Mouse (Mus musculus) right cerebral cortex, postnatal 14 days (tissue): ENCODE results near the gene Urah.
A peak's percentile ranks its signal among the peaks of the same experiment; 100 is the strongest.

Source experiments
- DNase-seq: peaks from one replicate; pipeline ENCODE4 v3.0.0; 2022

Urah gene

DNA sequence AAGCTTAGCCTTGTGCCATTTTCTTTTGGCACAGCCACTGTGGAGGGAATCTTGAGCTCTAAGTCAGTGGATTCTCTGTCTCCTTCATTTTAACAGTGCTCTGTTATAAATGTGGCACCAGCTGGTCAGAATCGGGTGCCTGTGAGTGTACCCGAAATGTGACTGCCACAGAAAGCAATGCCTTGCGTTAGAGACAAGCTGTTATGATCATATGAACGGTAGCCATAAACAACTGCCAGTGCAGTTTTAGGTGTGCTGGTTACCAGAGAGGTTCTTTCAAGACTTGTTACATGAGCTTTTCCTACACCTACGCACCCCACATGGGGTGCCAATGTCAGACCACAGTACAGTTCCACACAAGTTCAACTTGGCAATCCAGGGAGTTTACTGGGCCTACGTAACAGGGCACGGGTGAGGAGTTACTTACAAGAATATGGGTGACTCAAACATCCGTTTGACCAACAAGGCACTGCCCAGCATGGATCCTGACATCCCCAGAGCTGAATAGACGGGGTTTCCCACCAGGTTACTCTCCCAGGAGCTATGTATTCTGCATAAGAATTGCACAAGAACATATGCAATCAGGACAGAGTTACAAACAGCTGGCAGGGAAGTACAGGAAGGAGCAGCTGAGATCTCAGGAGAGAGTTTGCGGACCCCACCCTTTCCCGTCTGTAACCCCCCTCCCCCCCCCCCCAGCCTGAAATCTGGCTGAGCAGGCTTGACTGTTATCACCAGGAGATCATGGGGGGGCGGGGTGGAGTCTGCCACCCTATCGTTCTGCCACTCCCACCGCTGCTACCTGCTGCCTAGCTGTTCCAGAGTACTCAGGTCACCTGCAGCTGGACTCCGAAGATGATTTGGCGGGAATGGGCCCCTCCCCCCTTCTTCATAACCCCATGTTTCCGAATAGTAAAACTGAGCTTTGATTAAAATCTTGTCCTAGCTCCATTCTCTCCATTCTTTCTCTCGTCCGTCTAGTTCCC, 6.2 kb downstream of the Urah start:
- no peak for DNase-seq

- DNase-seq = no peak
Measured at GRCm38 (mm10) chr7:140843806-140844205, 9.0 kb downstream of the Urah start.

- DNase-seq = peak; percentile 96
Measured at GRCm38 (mm10) chr7:140844905-140845665, 10.3 kb downstream of the Urah start, which contains the start of gene Scgb1c1. Scgb1c1 (plus strand) TSS chr7:140845547.

- DNase-seq = no peak
Measured at GRCm38 (mm10) chr7:140845683-140846082, 10.9 kb downstream of the Urah start.

- DNase-seq = no peak
Measured at GRCm38 (mm10) chr7:140846676-140847075, 11.9 kb downstream of the Urah start.

DNA sequence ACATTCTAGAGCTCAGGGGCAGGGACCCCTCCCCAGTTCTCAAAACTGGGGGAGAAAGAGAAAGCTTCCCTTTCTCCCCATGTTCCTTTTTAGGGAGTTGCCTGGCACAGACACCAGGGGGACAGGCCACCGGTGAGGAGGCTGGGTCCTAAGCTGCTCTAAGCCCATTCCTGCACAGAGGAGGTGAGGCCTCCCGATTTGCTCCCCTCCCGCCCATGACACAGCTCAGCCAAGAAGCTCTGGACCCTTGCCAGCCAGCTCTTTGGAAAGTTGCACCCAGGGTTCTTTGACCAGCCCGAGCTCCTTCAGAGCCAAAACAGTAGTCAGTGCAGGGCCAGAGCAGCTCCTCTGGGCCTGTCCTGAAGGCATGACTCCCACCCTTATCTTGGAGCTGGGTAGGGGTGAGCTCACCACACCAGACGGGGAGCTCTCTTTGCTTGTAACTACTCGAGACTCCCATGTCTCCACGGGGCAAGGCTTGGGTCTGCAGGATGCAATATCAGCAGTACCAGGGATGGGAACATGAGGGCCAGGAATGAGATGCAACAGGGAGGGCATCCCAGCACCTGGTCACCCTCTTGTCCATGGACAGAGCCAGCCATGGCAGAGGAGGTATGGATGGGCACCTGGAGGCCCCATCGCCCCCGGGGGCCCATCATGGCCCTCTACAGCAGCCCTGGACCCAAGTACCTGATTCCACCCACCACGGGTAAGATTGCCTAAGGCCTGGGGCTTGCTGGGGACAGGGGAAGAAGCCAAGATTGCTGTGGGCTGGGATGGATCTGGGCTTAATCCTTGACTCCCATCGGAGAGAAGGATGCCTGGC, 13.2 kb downstream of the Urah start, which contains the start of gene Odf3:
TSS of gene Odf3 (plus strand) at position 51 of the 826 bp plus-strand sequence.
- peak; percentile 56 for DNase-seq

DNA sequence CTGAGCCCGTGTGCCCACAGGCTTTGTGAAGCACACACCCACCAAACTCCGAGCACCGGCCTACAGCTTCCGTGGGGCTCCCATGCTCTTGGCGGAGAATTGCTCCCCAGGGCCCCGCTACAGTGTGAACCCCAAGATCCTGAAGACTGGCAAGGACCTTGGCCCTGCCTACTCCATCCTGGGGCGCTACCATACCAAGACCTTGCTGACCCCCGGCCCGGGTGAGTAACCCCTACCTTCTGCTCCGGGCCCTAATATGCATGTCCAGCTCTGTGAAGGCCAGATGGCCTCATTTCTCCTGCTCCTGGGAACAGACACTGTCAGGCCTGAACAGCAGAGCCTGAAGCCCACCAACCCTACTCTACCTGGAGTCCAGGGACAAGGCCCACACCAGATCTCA, 13.8 kb downstream of the Urah start:
- no peak for DNase-seq

DNA sequence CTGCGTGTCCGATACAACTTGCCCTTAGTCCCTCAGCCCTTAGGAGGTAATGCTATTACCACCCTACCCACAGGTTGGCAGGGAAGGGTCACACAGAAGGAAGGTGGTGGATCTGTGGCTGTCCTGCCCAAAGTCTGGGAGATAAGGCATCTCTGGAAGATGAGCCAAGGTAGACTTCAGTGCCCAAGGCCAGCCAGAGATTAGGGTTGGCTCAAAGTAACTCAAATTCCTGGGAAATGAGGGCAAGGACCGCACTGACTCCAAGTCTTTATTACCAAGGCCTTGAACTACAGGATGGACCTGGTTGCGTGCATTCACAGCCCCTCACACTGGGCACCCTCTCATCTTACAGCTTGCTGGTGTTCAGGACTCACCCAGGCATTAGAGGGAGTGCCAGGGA, 17.1 kb downstream of the Urah start:
- DNase-seq = no peak

- no peak for DNase-seq
Measured at GRCm38 (mm10) chr7:140853386-140853785, 18.6 kb downstream of the Urah start.

- no peak for DNase-seq
Measured at GRCm38 (mm10) chr7:140854483-140854882, 19.7 kb downstream of the Urah start.

DNA sequence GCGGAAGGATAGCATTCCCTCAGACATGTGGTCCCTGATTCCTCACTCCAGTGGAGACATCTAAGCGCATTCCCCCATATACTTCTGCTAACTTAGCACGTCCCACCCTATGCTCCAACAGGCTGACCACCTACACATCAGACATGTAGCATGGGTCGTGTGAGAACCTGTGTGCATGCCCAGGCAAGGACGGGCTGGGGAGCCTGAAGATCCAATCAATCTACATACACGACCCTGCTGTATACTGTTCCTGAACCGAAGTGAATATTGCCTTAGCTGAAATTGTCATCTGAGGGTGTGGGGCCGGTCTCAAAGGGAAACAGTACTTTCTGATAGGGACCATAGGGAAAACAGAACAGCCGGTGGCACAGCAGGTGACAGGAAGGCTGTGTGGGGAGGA, 20.4 kb downstream of the Urah start:
- no peak for DNase-seq

GRCm38 (mm10) chr7:140855860-140856784, 21.3 kb downstream of the Urah start, which contains the start of gene Gm45785:
Gm45785 (minus strand) TSS chr7:140856331.
- peak; percentile 76 for DNase-seq

- DNase-seq = peak; percentile 82
Measured at GRCm38 (mm10) chr7:140856785-140857549, 22.1 kb downstream of the Urah start, which contains the start of gene Ric8a. Ric8a (plus strand) TSS chr7:140856957.

DNA sequence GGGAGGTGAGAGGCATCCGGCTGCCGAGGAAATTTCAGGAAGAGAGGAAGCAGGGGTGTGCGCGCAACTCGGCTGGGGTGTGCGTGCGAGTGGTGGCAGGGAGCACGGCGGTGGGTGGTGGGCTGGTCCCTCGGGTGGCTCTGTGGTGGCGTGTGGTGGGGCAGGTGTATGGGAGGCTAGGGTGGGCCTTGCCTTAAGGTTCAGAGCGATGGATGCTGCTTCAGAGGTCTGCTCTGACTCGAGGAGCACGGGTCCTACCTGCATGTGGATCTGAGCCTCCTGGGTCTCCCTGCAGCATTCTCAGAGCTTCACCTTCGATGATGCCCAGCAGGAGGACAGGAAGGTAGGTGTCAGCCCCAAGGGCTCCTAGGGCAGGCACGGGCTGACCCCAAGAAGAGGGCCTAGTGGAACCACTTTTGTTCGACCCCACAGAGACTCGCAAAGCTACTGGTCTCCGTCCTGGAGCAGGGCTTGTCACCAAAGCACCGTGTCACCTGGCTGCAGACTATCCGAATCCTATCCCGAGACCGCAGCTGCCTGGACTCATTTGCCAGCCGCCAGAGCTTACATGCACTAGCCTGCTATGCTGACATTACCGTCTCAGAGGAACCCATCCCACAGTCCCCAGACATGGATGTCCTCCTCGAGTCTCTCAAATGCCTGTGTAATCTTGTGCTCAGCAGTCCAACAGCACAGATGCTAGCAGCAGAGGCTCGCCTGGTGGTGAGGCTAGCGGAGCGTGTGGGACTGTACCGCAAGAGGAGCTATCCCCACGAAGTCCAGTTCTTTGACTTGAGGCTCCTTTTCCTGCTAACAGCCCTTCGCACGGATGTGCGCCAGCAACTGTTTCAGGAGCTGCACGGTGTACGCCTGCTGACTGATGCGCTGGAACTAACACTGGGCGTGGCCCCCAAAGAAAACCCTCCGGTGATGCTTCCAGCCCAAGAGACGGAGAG, 23.0 kb downstream of the Urah start, which contains the start of gene Bet1l:
TSS of gene Bet1l (minus strand) at position 28 of the 956 bp plus-strand sequence.
- no peak for DNase-seq

DNA sequence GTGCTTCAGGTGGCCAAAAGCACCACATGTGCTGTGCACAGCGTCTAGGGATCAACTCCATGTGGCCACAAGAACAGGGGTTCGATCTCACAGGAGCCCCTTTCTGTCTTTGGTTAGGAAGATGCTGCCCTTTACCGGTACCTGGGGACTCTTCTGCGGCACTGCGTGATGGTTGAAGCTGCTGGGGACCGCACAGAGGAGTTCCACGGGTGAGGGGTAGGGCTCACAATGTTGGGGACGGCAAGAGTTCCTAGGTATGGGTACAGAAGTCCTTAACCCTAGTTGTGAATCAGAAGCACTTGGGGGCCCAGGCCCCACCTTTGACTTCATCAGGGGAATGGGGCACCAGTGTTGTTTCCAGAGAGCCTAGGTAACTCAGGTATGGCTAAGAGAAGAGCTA, 23.9 kb downstream of the Urah start:
- no peak for DNase-seq

GRCm38 (mm10) chr7:140859997-140860396, 25.2 kb downstream of the Urah start:
- no peak for DNase-seq

DNA sequence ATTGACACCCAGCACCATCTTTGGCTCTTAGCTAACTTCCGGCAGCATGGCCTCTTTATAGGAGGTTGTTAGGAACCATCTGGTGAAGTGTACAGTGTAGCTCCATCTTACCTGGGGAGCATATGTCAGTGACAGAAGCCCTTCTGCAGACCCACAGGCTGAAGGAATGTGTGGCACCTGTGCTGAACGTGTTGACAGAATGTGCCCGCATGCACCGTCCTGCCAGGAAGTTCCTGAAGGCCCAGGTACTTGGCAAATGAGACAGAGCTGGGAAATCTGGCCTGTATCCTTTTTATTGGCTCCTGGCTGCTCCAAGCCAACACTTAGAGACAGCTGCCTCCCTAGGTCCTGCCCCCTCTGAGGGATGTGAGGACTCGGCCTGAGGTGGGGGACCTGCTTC, 25.9 kb downstream of the Urah start:
- no peak for DNase-seq

DNA sequence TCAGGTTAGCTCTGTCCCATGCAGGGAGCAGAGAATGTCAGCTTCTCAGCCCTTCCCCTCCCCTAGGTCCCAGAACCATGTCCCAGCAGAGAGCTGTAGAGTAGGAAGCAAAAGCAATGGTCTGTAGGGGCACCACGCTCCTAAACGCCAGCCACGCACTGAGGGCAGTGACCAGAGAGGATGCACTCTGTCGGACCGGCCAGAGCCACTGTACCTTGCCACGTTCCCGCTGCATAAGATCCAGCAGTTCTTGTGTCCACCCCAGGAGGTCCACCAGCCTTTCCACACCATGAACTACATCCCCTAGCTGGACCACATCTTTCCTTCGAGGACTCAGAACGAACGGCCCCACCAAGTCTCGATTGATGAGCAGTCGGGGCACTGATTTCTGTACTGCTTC, 29.9 kb downstream of the Urah start:
- DNase-seq = no peak

DNA sequence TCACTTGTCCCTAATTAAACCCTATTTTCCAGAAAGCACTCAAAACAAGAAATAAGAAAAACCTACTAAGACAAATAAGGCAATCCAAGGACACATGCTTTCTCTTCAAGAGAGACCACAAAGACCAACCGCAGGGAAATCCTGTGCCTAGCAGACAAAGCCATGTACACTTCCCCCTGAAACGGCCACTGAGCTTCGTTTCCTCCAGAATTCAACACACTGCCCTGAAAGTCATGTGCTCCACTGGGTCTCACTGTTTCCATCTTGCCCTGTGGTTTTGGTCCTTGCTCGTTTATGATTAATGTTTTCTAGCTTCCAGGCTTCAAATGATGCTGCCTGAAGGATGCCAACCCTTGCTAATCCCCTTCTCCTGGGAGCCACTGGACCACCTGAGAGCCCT, 39.4 kb downstream of the Urah start:
- no peak for DNase-seq
